Mouse (Mus musculus) heart, postnatal 0 days (tissue): ENCODE results near the gene 4930507D05Rik. TPM values are rescaled to one million over a fixed set of nuclear protein-coding genes. Genes with fewer than 3 reads are reported as not detected.
"Not testable (repeated sequence)": the region's sequence is repeated elsewhere in the genome, so short reads cannot be mapped to it uniquely, and the experiment has no call there.

Source experiments
- ATAC-seq: fragments of 200-750 bp; cut with Nextera tagmentation; 2 replicates; pipeline ENCODE4 v1.8.0; 2017; ENCODE audit warnings: low read depth, moderate number of reproducible peaks, moderate library complexity; ENCODE audit not compliant: insufficient read depth
- DNase-seq: peaks from one replicate; pipeline ENCODE4 v3.0.0-alpha.2; 2016; ENCODE audit warnings: low spot score
- H3K27ac ChIP-seq: fragments of 300-500 bp; sonication (generic); 2 replicates; pipeline ENCODE4 v1.5.1; 2014; ENCODE audit warnings: low read depth, mild to moderate bottlenecking
- H3K27me3 ChIP-seq: fragments of 300-500 bp; sonication (generic); 2 replicates; pipeline ENCODE4 v1.6.1; 2014; ENCODE audit warnings: low read length, mixed read lengths; ENCODE audit not compliant: control insufficient read depth, insufficient read depth
- H3K36me3 ChIP-seq: fragments of 300-500 bp; sonication (generic); replicated peaks from 2 replicates; pipeline ENCODE4 v1.6.1; 2014; ENCODE audit warnings: low read length, mixed read lengths; ENCODE audit not compliant: control insufficient read depth, insufficient read depth
- H3K4me1 ChIP-seq: fragments of 300-500 bp; sonication (generic); 2 replicates; pipeline ENCODE4 v1.6.1; 2014; ENCODE audit warnings: antibody characterized with exemption; ENCODE audit not compliant: control insufficient read depth, insufficient read depth
- H3K4me2 ChIP-seq: fragments of 300-500 bp; sonication (generic); 2 replicates; pipeline ENCODE4 v1.6.1; 2014; ENCODE audit warnings: low read depth, mild to moderate bottlenecking, low read length, moderate library complexity
- H3K4me3 ChIP-seq: fragments of 300-500 bp; sonication (generic); 2 replicates; pipeline ENCODE4 v1.5.1; 2014; ENCODE audit warnings: low read depth, low read length
- H3K9ac ChIP-seq: fragments of 300-500 bp; sonication (generic); replicated peaks from 2 replicates; pipeline ENCODE4 v1.6.1; 2014; ENCODE audit warnings: low read depth, low read length, mixed read lengths
- H3K9me3 ChIP-seq: fragments of 300-500 bp; sonication (generic); replicated peaks from 2 replicates; pipeline ENCODE4 v1.6.1; 2016; ENCODE audit warnings: low read length; ENCODE audit not compliant: control insufficient read depth
- CTCF ChIP-seq: IDR thresholded peaks from 2 replicates; pipeline ENCODE4 v1.5.1; 2016; ENCODE audit warnings: antibody characterized with exemption, control low read depth, low read depth
- EP300 ChIP-seq: IDR thresholded peaks from 2 replicates; pipeline ENCODE4 v1.6.1; 2016; ENCODE audit warnings: antibody characterized with exemption, low read depth
- WGBS: fragments of 180-500 bp; shearing (Covaris S2); extraction: QIAGEN DNeasy Blood & Tissue Kit; methylation state at CpG from one replicate; pipeline ENCODE4 v1.1.7; 2014; 5-methylcytosine and 5-hydroxymethylcytosine counted together
- polyA plus RNA-seq: library from polyadenylated mRNA; unstranded; fragments of >200 nt; fragmentation: Nextera tagmentation; extraction: Ambion mirVana; gene quantifications from 2 replicates; pipeline ENCODE4 v1.2.1, GENCODE M21; 2015
- total RNA-seq: library from RNA; depleted of rRNA; stranded (reverse); fragments of >200 nt; gene quantifications from 2 replicates; pipeline ENCODE4 v1.2.3, GENCODE M21; 2014; ENCODE audit warnings: low replicate concordance; rRNA removed

Gene 4930507D05Rik
- total and polyA plus RNA-seq, 2 experiments from 2014 or later = 0.36 to 3.2 TPM

DNA sequence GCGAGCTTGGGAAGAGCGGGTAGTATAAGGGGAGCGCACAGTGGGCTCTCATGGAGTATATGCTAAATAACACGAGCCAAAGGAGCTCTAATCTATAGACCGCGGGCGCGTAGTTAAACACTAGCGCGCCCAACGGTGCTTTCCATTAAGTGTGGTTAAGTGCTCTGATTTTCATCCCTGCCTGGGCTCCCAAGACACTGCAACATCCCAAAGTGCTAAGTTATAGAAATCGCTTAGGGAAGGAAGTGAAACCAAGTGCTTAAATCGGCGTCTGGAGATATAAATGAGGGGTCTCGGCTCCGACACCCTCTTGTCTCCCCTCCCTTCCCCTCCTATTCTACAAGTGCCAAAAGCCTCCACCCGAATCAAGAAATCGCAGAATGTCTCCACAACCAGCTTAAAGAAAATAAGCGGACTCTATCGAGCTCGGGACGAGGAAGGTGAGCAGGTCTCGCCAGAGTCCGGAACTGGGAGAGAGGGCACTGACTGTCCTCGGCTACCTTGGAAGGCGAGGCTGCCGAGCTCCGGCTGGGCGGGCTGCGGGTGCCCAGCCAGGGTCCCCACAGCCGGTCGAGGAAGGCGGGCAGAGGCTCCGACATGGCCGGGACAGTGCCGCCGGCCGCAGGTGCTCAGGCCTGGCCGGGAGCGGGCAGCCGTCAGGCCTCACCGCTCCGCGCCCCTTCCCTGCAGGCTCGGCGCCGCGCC, 36.7 kb downstream of the 4930507D05Rik start:
- WGBS = under 1% methylated on average over 48 of the region's 48 CpGs
- Histone ChIP-seq H3K36me3 (no peaks in the 10 kb centered on the region), H3K4me3 (peak overlapping the region; percentile 84), H3K27ac (peak overlapping the region; percentile 89), H3K27me3 (no peaks in the 10 kb centered on the region), H3K9ac (peak overlapping the region; percentile 92), H3K9me3 (no peaks in the 10 kb centered on the region), H3K4me1 (peaks cover 10% of the 10 kb centered on the region; the same call in 1 of the 2 replicates), H3K4me2 (peak overlapping the region; percentile 90)
- DNase-seq (peak; percentile 35), ATAC-seq (peak; percentile 63)
- TF ChIP-seq CTCF (no peak), EP300 (no peak)

DNA sequence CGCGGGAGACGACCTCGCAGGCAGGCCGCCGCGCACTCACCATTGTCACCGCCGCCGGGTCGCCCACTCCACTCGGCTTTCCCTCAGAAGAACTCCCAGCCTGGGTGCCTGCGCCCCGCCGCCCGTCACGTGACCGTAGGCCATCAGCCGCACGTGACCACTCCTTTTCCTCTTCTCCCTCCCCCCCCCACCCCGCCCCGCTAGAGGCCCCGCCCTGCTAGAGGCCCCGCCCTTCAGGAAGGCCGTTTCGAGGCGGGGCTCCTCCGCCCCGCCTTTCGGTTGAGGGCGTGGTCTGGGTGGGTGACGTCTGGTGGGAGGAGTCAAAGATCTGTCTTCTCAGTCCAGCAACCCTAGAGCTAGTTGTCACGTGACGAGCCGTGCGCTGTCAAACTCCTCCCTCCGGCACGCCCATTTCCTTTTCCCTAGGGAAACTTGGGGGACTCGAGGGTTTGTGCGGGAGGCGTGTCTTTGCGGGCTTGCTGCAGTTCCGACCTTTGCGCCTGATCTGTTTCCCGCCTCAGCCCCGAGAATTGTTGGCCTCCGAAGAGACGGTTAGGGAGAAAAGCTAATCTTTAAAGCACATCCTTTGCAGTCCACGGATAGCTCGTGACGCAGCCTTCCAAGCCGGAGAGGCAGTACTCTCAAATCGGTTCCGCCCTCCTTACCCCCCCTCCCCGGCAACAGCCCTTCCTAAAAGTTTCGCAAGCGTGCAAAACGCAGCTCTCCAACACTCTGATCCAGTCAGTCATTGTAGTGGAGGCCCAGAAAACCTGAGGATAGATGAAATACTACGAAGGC, 37.5 kb downstream of the 4930507D05Rik start, which contains the start of gene Vps26a:
Gene Vps26a (minus strand): TSS at position 188 of the 798 bp plus-strand sequence.
- peak within 1 kb of the TSS; percentile 89 for H3K27ac ChIP-seq
- peak within 1 kb of the TSS; percentile 84 for H3K4me3 ChIP-seq
- H3K27me3 ChIP-seq = no peaks in the 10 kb centered on the region
- DNase-seq (peak; percentile 99), ATAC-seq (peak; percentile 93)
- H3K4me2 ChIP-seq = peak within 1 kb of the TSS; percentile 90
- H3K36me3 ChIP-seq = no peaks in the 10 kb centered on the region
- TF ChIP-seq EP300 (peak; percentile 61; the same call in 1 of the 2 replicates), CTCF (no peak)
- H3K4me1 ChIP-seq = peaks cover 10% of the 10 kb centered on the region; the same call in 1 of the 2 replicates
- no peaks in the 10 kb centered on the region for H3K9me3 ChIP-seq
- under 1% methylated on average over 50 of the region's 59 CpGs for WGBS
- peak within 1 kb of the TSS; percentile 92 for H3K9ac ChIP-seq

DNA sequence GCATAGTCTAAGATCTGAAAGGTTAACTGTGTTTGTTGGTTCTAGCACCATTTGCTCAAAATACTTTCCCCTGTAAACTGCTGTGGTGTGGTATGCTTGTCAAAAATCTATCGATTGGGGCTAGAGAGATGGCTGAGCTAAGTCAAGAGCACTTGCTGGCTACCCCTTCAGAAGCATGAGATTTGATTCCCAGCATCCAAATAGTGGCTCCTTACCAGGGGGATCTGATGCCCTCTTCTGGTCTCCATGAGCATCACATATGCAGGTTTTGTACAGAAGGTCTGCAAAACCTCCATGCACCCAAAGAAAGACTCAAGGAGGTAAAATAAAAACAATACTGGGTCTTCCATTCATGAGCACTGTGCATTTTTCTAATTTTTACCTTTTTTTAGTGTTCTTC, 39.0 kb downstream of the 4930507D05Rik start:
- no peaks in the 10 kb centered on the region for H3K27me3 ChIP-seq
- H3K4me1 ChIP-seq = peaks cover 10% of the 10 kb centered on the region; the same call in 1 of the 2 replicates
- no peak overlapping the region for H3K4me3 ChIP-seq
- no peaks in the 10 kb centered on the region for H3K9me3 ChIP-seq
- TF ChIP-seq EP300 = no peak
- TF ChIP-seq CTCF = peak; percentile 70
- no peak overlapping the region for H3K27ac ChIP-seq
- H3K4me2 ChIP-seq = no peak overlapping the region
- DNase-seq (peak; percentile 71), ATAC-seq (no peak)
- no peaks in the 10 kb centered on the region for H3K36me3 ChIP-seq
- H3K9ac ChIP-seq = no peak overlapping the region
- WGBS = 21% methylated on average over 1 of the region's 1 CpGs

DNA sequence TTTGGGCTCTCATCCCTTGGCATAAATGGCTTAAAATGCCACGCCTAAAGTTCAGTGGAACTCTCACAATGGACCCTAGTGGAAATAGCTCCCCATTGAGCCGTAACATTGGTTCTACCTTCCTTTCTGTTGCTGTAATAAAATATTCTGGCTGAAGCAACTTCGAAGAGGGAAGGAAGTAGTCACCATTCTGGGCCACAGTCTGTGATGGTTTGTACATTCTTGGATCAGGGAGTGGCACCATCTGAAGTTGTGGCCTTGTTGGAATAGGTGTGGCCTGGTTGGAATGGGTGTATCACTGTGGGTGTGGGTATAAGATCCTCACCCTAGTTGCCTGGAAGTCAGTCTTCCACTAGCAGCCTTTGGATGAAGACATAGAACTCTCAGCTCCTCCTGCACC, 42.4 kb downstream of the 4930507D05Rik start:
- not testable (repeated sequence) for H3K4me3 ChIP-seq, DNase-seq, ATAC-seq, H3K27me3 ChIP-seq, H3K27ac ChIP-seq, H3K36me3 ChIP-seq, H3K9ac ChIP-seq, H3K4me1 ChIP-seq, H3K4me2 ChIP-seq, H3K9me3 ChIP-seq
- 72% methylated on average over 3 of the region's 3 CpGs for WGBS

DNA sequence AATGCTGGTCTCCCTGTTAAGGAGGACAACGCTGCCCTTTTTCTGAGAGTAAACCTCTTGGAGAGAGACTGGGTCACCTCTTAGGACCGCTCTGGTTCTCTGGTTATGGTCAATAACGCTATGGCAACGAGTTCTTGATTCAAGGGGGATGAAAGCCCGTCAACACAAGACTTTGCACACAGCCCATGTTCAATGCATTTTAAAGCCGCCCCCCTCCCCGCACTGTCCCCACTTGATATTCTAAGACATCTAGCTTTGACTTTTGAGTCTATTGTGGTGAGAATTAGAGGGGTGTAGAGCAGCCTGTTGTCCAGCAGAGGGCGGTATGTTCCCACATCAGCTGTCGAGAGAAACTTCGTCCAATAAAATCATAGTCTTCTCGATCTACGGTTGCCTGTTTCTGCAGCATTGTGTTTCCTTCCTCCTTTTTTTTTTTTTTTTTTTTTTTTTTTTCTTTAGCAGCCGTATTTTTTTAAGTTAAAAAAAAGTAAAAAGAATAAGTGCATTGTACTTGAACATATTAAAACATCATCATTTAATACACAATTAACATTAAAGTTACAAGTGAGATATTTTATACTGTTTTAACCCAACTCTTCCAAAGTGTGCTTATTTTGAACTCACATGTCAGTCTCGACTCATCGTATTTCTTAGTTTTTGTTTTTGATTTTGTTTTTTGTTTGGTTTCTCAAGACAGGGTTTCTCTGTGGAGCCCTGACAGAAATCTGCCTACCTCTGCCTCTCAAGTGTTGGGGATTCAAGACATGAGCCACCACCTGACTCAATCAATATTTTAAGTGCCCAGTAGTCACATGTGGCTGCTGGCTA, 51.0 kb downstream of the 4930507D05Rik start:
- H3K4me1 ChIP-seq = no peaks in the 10 kb centered on the region
- no peak overlapping the region for H3K4me3 ChIP-seq
- TF ChIP-seq EP300 (no peak), CTCF (peak; percentile 94)
- H3K27ac ChIP-seq = no peak overlapping the region
- no peak overlapping the region for H3K9ac ChIP-seq
- H3K27me3 ChIP-seq = no peaks in the 10 kb centered on the region
- peak; percentile 51 for ATAC-seq
- peak; percentile 75 for DNase-seq
- H3K4me2 ChIP-seq = no peak overlapping the region
- no peaks in the 10 kb centered on the region for H3K36me3 ChIP-seq
- H3K9me3 ChIP-seq = no peaks in the 10 kb centered on the region
- WGBS = 18% methylated on average over 15 of the region's 15 CpGs

Other genes starting within 250 kb of the 4930507D05Rik start
- gene Tspan15, start 218.2 kb upstream of the 4930507D05Rik start, total RNA-seq = 9.7 and 26.0 TPM in 2 replicates
- 6.7 and 7.0 TPM in 2 replicates for gene Tspan15, start 218.2 kb upstream of the 4930507D05Rik start, polyA plus RNA-seq
- 2.7 TPM in 1 of 2 replicates, not detected in the other for gene Tacr2, start 197.1 kb upstream of the 4930507D05Rik start, total RNA-seq
- not detected in 2 replicates for gene Tacr2, start 197.1 kb upstream of the 4930507D05Rik start, polyA plus RNA-seq
- 100.0 and 140 TPM in 2 replicates for gene Hk1, start 69.6 kb upstream of the 4930507D05Rik start, total RNA-seq
- gene Hk1, start 69.6 kb upstream of the 4930507D05Rik start, polyA plus RNA-seq = 128 and 148 TPM in 2 replicates
- gene Hkdc1, start 27.0 kb upstream of the 4930507D05Rik start, total RNA-seq = not detected in 2 replicates
- gene Hkdc1, start 27.0 kb upstream of the 4930507D05Rik start, polyA plus RNA-seq = 0.03 TPM in 1 of 2 replicates, not detected in the other
- gene Supv3l1, start 249 bp downstream of the 4930507D05Rik start, total RNA-seq = 34.1 and 35.9 TPM in 2 replicates
- 23.2 and 26.3 TPM in 2 replicates for gene Supv3l1, start 249 bp downstream of the 4930507D05Rik start, polyA plus RNA-seq
- 46.5 and 51.0 TPM in 2 replicates for gene Vps26a, start 37.3 kb downstream of the 4930507D05Rik start, total RNA-seq
- 75.5 and 78.5 TPM in 2 replicates for gene Vps26a, start 37.3 kb downstream of the 4930507D05Rik start, polyA plus RNA-seq
- gene Srgn, start 78.0 kb downstream of the 4930507D05Rik start, total RNA-seq = 16.4 and 16.8 TPM in 2 replicates
- 19.1 and 21.8 TPM in 2 replicates for gene Srgn, start 78.0 kb downstream of the 4930507D05Rik start, polyA plus RNA-seq
- gene Kif1bp, start 129.0 kb downstream of the 4930507D05Rik start, total RNA-seq = 28.2 and 36.9 TPM in 2 replicates
- gene Kif1bp, start 129.0 kb downstream of the 4930507D05Rik start, polyA plus RNA-seq = 23.6 and 23.9 TPM in 2 replicates
- gene Ddx21, start 152.8 kb downstream of the 4930507D05Rik start, total RNA-seq = 11.4 and 12.1 TPM in 2 replicates
- 7.2 and 8.8 TPM in 2 replicates for gene Ddx21, start 152.8 kb downstream of the 4930507D05Rik start, polyA plus RNA-seq
- gene Ddx50, start 201.7 kb downstream of the 4930507D05Rik start, total RNA-seq = 40.2 and 56.5 TPM in 2 replicates
- 79.0 and 79.4 TPM in 2 replicates for gene Ddx50, start 201.7 kb downstream of the 4930507D05Rik start, polyA plus RNA-seq